Mouse (Mus musculus) stomach, postnatal 0 days (tissue): Measurements from ENCODE around the gene Sync. TPM values are rescaled to one million over a fixed set of nuclear protein-coding genes. Genes with fewer than 3 reads are reported as not detected.

Experiments
- ATAC-seq: fragments of 200-750 bp; cut with Nextera tagmentation; 2 replicates; pipeline ENCODE4 v1.8.0; 2017; ENCODE audit not compliant: low FRiP score, low TSS enrichment
- DNase-seq: peaks from one replicate; pipeline ENCODE4 v3.0.0-alpha.2; 2016; ENCODE audit warnings: low spot score
- H3K27ac ChIP-seq: fragments of 300-500 bp; sonication (generic); replicated peaks from 2 replicates; pipeline ENCODE4 v1.5.1; 2014; ENCODE audit warnings: mild to moderate bottlenecking, control low read depth
- H3K27me3 ChIP-seq: fragments of 300-500 bp; sonication (generic); 2 replicates; pipeline ENCODE4 v1.6.1; 2014; ENCODE audit warnings: low read length; ENCODE audit not compliant: control insufficient read depth, insufficient read depth
- H3K36me3 ChIP-seq: fragments of 300-500 bp; sonication (generic); 2 replicates; pipeline ENCODE4 v1.6.1; 2014; ENCODE audit warnings: low read length, mixed read lengths; ENCODE audit not compliant: control insufficient read depth, insufficient read depth
- H3K4me1 ChIP-seq: fragments of 300-500 bp; sonication (generic); replicated peaks from 2 replicates; pipeline ENCODE4 v1.6.1; 2014; ENCODE audit warnings: antibody characterized with exemption; ENCODE audit not compliant: control insufficient read depth, insufficient read depth
- H3K4me2 ChIP-seq: fragments of 300-500 bp; sonication (generic); replicated peaks from 2 replicates; pipeline ENCODE4 v1.6.1; 2014; ENCODE audit warnings: low read depth, mild to moderate bottlenecking, control low read depth, moderate library complexity
- H3K4me3 ChIP-seq: fragments of 300-500 bp; sonication (generic); 2 replicates; pipeline ENCODE4 v1.5.1; 2014; ENCODE audit warnings: low read depth, low read length, control low read depth
- H3K9ac ChIP-seq: fragments of 300-500 bp; sonication (generic); 2 replicates; pipeline ENCODE4 v1.6.1; 2014; ENCODE audit warnings: mild to moderate bottlenecking, low read length, control low read depth, mixed read lengths
- H3K9me3 ChIP-seq: fragments of 300-500 bp; sonication (generic); 2 replicates; pipeline ENCODE4 v1.6.1; 2016; ENCODE audit warnings: low read length; ENCODE audit not compliant: control insufficient read depth
- CTCF ChIP-seq: IDR thresholded peaks from 2 replicates; pipeline ENCODE4 v1.5.1; 2016; ENCODE audit warnings: antibody characterized with exemption, low read depth, mild to moderate bottlenecking, moderate library complexity
- EP300 ChIP-seq: optimal IDR thresholded peaks from 2 replicates; pipeline ENCODE3; 2016; ENCODE audit warnings: antibody characterized with exemption
- WGBS: fragments of 180-500 bp; shearing (Covaris S2); extraction: QIAGEN DNeasy Blood & Tissue Kit; methylation state at CpG from one replicate; pipeline ENCODE4 v1.1.7; 2014; 5-methylcytosine and 5-hydroxymethylcytosine counted together
- polyA plus RNA-seq: library from polyadenylated mRNA; unstranded; fragments of >200 nt; fragmentation: Nextera tagmentation; extraction: Ambion mirVana; gene quantifications from 2 replicates; pipeline ENCODE4 v1.2.1, GENCODE M21; 2015

Sync gene
- polyA plus RNA-seq, 1 experiment from 2014 or later = 3.2 TPM

GRCm38 (mm10) chr4:129288067-129288466 lies 650 bp downstream of the Sync start:
- no peaks in the 10 kb centered on the region for H3K9me3 ChIP-seq
- ATAC-seq (no peak), DNase-seq (peak; percentile 24)
- TF ChIP-seq EP300 = no peak
- TF ChIP-seq CTCF = no peak
- peak overlapping the region; percentile 92 for H3K4me2 ChIP-seq
- 0 out of 2 replicates have a peak, but pooled peaks cover 2% of the 10 kb centered on the region for H3K4me1 ChIP-seq
- H3K27ac ChIP-seq = no peak overlapping the region
- H3K36me3 ChIP-seq = no peaks in the 10 kb centered on the region
- H3K4me3 ChIP-seq = no peak overlapping the region; the same call in 1 of the 2 replicates
- H3K27me3 ChIP-seq = no peaks in the 10 kb centered on the region
- no peak overlapping the region for H3K9ac ChIP-seq
- WGBS = 26% methylated on average over 3 of the region's 3 CpGs

GRCm38 (mm10) chr4:129289671-129290070 lies 2.3 kb downstream of the Sync start:
- Histone ChIP-seq H3K36me3 (no peaks in the 10 kb centered on the region), H3K27ac (no peak overlapping the region), H3K4me2 (no peak overlapping the region), H3K9ac (no peak overlapping the region), H3K27me3 (no peaks in the 10 kb centered on the region), H3K4me1 (0 out of 2 replicates have a peak, but pooled peaks cover 2% of the 10 kb centered on the region), H3K4me3 (no peak overlapping the region), H3K9me3 (no peaks in the 10 kb centered on the region)
- 89% methylated on average over 8 of the region's 8 CpGs for WGBS
- TF ChIP-seq CTCF = no peak
- no peak for TF ChIP-seq EP300
- no peak for DNase-seq
- no peak for ATAC-seq

GRCm38 (mm10) chr4:129292831-129293230 lies 5.4 kb downstream of the Sync start:
- no peak for ATAC-seq
- Histone ChIP-seq H3K27ac (no peak overlapping the region), H3K4me1 (no peaks in the 10 kb centered on the region), H3K4me3 (no peak overlapping the region), H3K9me3 (no peaks in the 10 kb centered on the region), H3K4me2 (no peak overlapping the region), H3K27me3 (no peaks in the 10 kb centered on the region), H3K9ac (no peak overlapping the region), H3K36me3 (no peaks in the 10 kb centered on the region)
- no peak for TF ChIP-seq CTCF
- TF ChIP-seq EP300 = no peak
- 67% methylated on average over 7 of the region's 7 CpGs for WGBS
- no peak for DNase-seq

- H3K4me1 ChIP-seq = 0 out of 2 replicates have a peak, but pooled peaks cover 3% of the 10 kb centered on the region
- H3K9ac ChIP-seq = no peak overlapping the region
- H3K4me2 ChIP-seq = no peak overlapping the region
- H3K27ac ChIP-seq = no peak overlapping the region
- no peaks in the 10 kb centered on the region for H3K36me3 ChIP-seq
- no peaks in the 10 kb centered on the region for H3K9me3 ChIP-seq
- ATAC-seq (no peak), DNase-seq (no peak)
- no peaks in the 10 kb centered on the region for H3K27me3 ChIP-seq
- 44% methylated on average over 16 of the region's 16 CpGs for WGBS
- no peak overlapping the region for H3K4me3 ChIP-seq
- TF ChIP-seq CTCF (no peak), EP300 (no peak)
Measured at GRCm38 (mm10) chr4:129293702-129294101, 6.3 kb downstream of the Sync start.

GRCm38 (mm10) chr4:129295188-129295587 lies 7.8 kb downstream of the Sync start:
- Histone ChIP-seq H3K9me3 (no peaks in the 10 kb centered on the region), H3K4me2 (no peak overlapping the region), H3K4me3 (no peak overlapping the region), H3K9ac (no peak overlapping the region), H3K36me3 (no peaks in the 10 kb centered on the region), H3K27ac (no peak overlapping the region), H3K4me1 (0 out of 2 replicates have a peak, but pooled peaks cover 3% of the 10 kb centered on the region), H3K27me3 (no peaks in the 10 kb centered on the region)
- ATAC-seq (no peak), DNase-seq (no peak)
- WGBS = 18% methylated on average over 2 of the region's 2 CpGs
- no peak for TF ChIP-seq CTCF
- no peak for TF ChIP-seq EP300

- no peak for TF ChIP-seq EP300
- Histone ChIP-seq H3K4me1 (0 out of 2 replicates have a peak, but pooled peaks cover 3% of the 10 kb centered on the region), H3K27me3 (no peaks in the 10 kb centered on the region), H3K27ac (no peak overlapping the region), H3K9me3 (no peaks in the 10 kb centered on the region), H3K4me2 (no peak overlapping the region), H3K4me3 (no peak overlapping the region), H3K9ac (no peak overlapping the region), H3K36me3 (no peaks in the 10 kb centered on the region)
- no peak for DNase-seq
- ATAC-seq = no peak
- WGBS = 75% methylated on average over 7 of the region's 7 CpGs
Measured at GRCm38 (mm10) chr4:129296066-129296465, 8.6 kb downstream of the Sync start.
